Mouse (Mus musculus) frontal cortex, postnatal 10 days (tissue): ENCODE data around the gene Zfp553.

Experiments used
- DNase-seq, 2 experiments: peaks; one replicate each; pipeline ENCODE4 v3.0.0; 2022; ENCODE audit warnings: low spot score in 2 of 2, mixed read lengths in 1 of 2

The Zfp553 gene

GRCm38 (mm10) chr7:127271093-127271492 is 38.2 kb downstream of the Zfp553 start:
- no peak for DNase-seq

DNA sequence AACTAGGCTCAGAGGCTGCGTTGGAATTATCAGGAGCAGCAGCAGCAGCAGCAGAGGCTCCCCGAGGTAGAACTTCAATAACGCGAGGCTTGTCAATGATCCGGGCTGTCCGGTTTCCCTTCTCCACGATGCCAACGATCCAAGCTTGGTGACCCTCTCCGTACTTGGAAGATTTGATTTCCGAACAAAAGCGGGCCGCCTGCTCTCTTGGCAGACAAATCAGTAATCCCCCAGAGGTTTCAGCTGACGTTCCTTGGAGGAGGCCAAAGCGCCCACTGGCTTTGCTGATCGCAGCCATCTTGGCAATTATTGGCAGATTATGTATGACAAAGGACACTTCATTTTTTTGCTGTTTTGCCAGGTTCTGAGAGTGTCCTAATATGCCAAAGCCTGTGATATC is 39.7 kb downstream of the Zfp553 start:
- no peak for DNase-seq

DNA sequence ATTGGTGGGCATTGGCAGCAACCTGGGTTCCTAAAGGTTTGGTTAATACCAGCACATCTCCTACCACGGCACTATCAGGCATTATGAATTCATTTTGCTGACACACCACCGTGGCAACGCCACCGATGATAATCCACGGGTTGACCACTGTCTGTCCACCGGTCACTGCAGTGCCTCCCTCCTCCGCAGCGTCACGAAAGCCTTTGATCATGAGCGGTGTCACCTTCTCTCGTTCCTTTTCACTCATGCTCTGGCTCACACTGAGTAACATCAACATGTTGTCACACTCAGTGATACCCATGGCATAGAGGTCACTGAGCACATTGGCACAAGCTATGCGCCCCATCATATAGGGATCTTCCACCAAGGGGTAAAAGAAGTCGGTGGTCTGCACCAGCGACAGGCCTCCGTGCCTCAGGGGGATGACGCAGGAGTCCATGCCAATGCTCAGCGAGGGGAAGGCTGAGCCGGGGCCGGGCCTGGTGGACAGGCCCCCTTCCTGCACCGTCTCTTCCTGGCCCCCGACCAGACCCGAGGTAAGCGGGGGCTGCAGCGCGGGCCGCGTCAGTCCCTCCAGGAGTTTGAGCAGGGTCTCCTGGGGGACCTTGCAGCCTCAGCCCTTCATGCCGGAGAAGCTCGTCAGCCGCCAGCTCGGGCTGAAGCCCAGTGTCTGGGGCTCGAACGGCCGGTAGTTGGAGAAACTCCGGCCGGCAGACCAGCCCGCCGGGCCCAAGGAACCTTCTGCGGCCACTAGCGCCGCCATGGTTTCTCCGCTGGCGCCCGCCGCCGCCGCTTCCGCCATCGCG is 40.5 kb downstream of the Zfp553 start:
- DNase-seq: no peak

GRCm38 (mm10) chr7:127273925-127274789 is 41.3 kb downstream of the Zfp553 start, which contains the start of gene Sephs2:
Sephs2 (minus strand) TSS chr7:127274055.
- DNase-seq: peak; percentile 84 to 89

- DNase-seq: no peak
These were observed 43.7 kb downstream of the Zfp553 start for GRCm38 (mm10) chr7:127276519-127276961.

DNA sequence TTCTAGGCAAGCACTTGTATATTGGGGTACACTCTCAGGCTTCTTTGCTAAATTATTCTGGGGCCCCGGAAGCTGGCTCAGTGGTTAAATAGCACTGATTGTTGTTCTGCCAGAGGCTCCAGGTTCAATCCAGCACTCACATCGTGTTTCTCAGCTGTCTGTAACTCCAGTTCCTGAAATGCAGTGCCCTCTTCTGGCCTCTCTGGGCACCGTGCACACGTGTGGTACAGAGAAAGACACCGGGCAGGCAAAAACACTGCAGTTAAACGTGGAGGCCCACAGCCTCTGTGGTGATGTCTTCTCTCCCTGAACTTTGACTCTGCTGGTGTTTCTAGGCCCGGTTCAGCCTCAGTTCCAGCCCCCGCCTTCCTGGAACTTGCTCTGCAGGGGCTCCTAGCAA is 45.5 kb downstream of the Zfp553 start:
- DNase-seq: no peak

DNA sequence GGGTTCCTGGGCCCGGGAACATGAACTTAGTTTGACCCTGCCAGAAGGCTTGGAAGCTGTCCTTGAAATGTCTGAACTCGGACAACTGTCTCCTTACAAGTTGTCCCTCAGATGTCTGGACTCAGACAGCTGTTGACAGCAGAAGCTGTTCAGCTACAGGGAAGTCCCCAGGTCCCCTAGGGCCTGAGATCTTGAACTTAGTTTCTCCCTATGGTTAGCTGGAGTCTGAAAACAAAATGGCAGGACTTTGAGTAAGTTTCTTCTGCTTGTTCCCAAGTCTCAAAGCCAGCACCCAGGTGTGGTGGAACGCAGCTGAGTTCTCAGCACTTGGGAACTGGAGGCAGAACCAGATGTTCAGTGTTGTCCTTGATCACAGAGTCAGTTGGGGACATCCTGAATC is 47.2 kb downstream of the Zfp553 start:
- no peak for DNase-seq

GRCm38 (mm10) chr7:127281114-127281513 is 48.3 kb downstream of the Zfp553 start:
- no peak for DNase-seq

DNA sequence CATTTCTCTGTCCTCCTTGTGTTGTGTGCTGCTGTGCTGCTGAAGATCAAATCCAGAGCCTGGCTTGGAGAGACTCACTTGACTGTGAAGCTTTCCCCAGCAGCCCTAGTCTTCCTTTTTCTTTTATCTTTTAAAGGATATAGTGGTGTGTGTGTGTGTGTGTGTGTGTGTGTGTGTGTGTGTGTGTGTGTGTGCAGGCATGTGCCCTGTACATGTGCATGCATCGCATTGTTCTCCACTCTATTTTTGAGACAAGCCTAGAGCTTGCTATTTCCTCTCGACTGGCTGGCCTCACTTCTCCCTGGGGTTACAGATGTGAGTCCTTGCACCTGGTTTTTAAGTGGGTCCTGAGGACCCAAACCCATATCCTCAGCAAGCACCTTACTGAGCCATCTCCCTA is 49.3 kb downstream of the Zfp553 start:
- no peak for DNase-seq

DNA sequence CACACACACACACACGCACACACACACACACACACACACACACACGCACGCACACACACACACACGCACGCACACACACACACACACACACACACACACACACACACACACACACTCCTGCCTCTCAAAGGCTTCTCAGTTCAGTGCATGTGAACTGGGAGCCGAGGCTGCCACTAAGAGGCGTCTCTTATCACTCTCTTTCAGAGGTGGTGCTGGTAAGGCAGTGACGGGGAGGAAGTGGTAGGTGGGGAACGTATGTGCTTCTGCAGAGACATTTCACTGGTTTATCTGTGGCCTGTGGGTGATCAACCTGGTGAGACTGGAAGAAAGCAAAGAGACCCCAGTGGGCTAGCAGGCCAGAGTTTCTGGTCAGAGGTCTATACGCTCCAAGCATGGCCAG is 52.3 kb downstream of the Zfp553 start:
- DNase-seq: no peak
